Mouse (Mus musculus) liver, postnatal 0 days (tissue): ENCODE measurements around the gene Lnx2.

ENCODE experiments used
- CTCF ChIP-seq: sonication (generic); IDR thresholded peaks from 2 replicates; pipeline ENCODE4 v1.5.1; 2016; ENCODE audit warnings: antibody characterized with exemption, low read depth
- EP300 ChIP-seq: IDR thresholded peaks from 2 replicates; pipeline ENCODE4 v1.6.1; 2016; ENCODE audit warnings: antibody characterized with exemption, low read depth, mild to moderate bottlenecking

DNA sequence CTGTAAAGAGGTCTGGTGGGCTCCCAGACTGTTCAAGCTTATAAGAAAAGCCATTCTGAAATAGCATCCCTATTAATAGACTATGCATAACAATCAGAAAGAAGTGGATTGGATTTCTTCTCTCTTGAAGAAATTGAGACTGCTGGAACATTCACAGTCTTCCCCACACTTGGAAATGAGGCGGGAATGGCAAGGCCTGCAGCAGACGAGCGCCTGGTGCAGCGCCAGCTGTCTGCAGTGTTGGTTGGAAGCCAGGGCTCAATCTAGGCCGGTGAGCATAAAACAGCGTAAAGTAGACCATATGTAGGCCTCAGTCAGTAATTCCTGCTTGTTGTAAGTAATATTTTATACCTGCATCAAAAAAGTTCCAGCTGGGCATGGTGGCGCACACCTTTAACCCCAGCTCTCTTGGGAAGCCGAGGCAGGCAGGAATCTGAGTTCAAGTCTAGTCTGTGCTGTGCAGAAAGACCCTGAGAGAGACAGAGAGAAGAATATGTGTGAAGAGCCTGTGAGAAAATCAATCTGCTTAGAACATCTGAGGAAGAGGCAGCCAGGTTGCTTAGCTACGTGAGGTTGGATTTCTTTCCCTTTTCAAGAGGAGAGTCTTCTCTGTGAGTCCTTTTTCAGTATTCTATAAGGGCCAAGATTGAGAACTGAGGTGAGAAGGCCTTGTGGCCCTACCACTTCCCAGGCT, 9.0 kb upstream of the Lnx2 start:
- no peak for TF ChIP-seq EP300
- TF ChIP-seq CTCF = no peak
